ENCODE assay signal across 8 mouse cellular contexts in the genomic region with DNA sequence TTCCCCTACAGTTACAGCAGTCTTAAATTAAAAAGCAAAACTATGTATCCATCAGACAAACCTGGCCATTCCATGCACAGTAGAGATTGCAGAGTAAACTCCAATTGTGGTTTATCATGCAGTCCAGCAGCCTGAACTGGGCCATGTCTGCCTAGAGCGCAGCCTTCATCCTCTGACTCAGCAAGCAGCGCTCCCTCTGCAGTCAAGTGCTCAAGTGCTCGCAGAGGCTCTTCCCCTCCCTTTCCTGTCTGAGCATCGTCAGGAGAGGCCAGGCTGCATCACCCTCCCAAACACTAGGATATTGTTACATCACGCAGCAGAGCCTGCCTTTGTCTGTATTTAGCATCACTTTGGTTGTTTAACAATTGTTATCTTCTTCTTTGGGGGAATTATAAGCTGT. TPM values are rescaled to one million over a fixed set of nuclear protein-coding genes. Genes with fewer than 3 reads are reported as not detected.
A peak's percentile ranks its signal among the peaks of the same experiment; 100 is the strongest.
DNase-seq lines count a peak whose midpoint lies in the region; ATAC-seq lines count a peak whose summit lies in the region.

No protein-coding gene starts in this region.

- no peak overlapping the region for H3K4me2 ChIP-seq in forebrain, embryonic 12.5 days
- no peak overlapping the region for H3K4me2 ChIP-seq in intestine, embryonic 16.5 days (ENCODE audit: low read depth, low read length)
- peak overlapping the region; percentile 0; the same call in 1 of the 2 replicates for H3K4me2 ChIP-seq in midbrain, embryonic 13.5 days (replicated peaks)

- H3K36me3 ChIP-seq in forebrain, embryonic 12.5 days (replicated peaks): peaks cover 5% of the 10 kb centered on the region
- no peaks in the 10 kb centered on the region for H3K36me3 ChIP-seq in intestine, embryonic 16.5 days (ENCODE audit: control insufficient read depth, insufficient read depth, low read length)
- H3K36me3 ChIP-seq in midbrain, embryonic 13.5 days: no peaks in the 10 kb centered on the region

- peak; percentile 93 for ATAC-seq in cerebellum, adult (ENCODE audit: insufficient number of reproducible peaks, low FRiP score, low TSS enrichment)
- ATAC-seq in forebrain, embryonic 12.5 days (ENCODE audit: low FRiP score): peak; percentile 82
- ATAC-seq in intestine, embryonic 16.5 days: peak; percentile 68
- ATAC-seq in midbrain, embryonic 13.5 days: peak; percentile 91

- no peak overlapping the region for H3K9ac ChIP-seq in forebrain, embryonic 12.5 days
- H3K9ac ChIP-seq in intestine, embryonic 16.5 days (ENCODE audit: low read depth, low read length): no peak overlapping the region
- 0 out of 2 replicates have a peak overlapping the region, but pooled peaks have one; percentile 2 for H3K9ac ChIP-seq in midbrain, embryonic 13.5 days (replicated peaks)

- no peaks in the 10 kb centered on the region for H3K27me3 ChIP-seq in forebrain, embryonic 12.5 days
- no peaks in the 10 kb centered on the region for H3K27me3 ChIP-seq in intestine, embryonic 16.5 days (replicated peaks; ENCODE audit: control insufficient read depth, insufficient read depth, low read length)
- no peaks in the 10 kb centered on the region for H3K27me3 ChIP-seq in midbrain, embryonic 13.5 days

- no peak overlapping the region for H3K4me3 ChIP-seq in forebrain, embryonic 12.5 days (replicated peaks)
- no peak overlapping the region for H3K4me3 ChIP-seq in intestine, embryonic 16.5 days (ENCODE audit: low read length)
- no peak overlapping the region for H3K4me3 ChIP-seq in midbrain, embryonic 13.5 days (replicated peaks)

- H3K4me1 ChIP-seq in forebrain, embryonic 12.5 days: peaks cover 61% of the 10 kb centered on the region
- H3K4me1 ChIP-seq in intestine, embryonic 16.5 days (ENCODE audit: control insufficient read depth, insufficient read depth, low read length): peaks cover 41% of the 10 kb centered on the region
- peaks cover 58% of the 10 kb centered on the region for H3K4me1 ChIP-seq in midbrain, embryonic 13.5 days (replicated peaks)

- H3K9me3 ChIP-seq in forebrain, embryonic 12.5 days: 0 out of 2 replicates have a peak, but pooled peaks cover 3% of the 10 kb centered on the region
- no peaks in the 10 kb centered on the region for H3K9me3 ChIP-seq in intestine, embryonic 16.5 days (ENCODE audit: control insufficient read depth, low read length)
- no peaks in the 10 kb centered on the region for H3K9me3 ChIP-seq in midbrain, embryonic 13.5 days

- peak overlapping the region; percentile 85 for H3K27ac ChIP-seq in forebrain, embryonic 12.5 days
- no peak overlapping the region for H3K27ac ChIP-seq in intestine, embryonic 16.5 days (ENCODE audit: low read length)
- peak overlapping the region; percentile 71 for H3K27ac ChIP-seq in midbrain, embryonic 13.5 days

- 4% methylated on average over 5 of the region's 5 CpGs for WGBS in forebrain, embryonic 12.5 days
- 7% methylated on average over 5 of the region's 5 CpGs for WGBS in intestine, embryonic 16.5 days
- WGBS in midbrain, embryonic 13.5 days: 3% methylated on average over 5 of the region's 5 CpGs

- DNase-seq in cerebellum, postnatal 4 days (ENCODE audit: low spot score in 2 of 2): no peak
- peak; percentile 70 for DNase-seq in right cerebral cortex, adult 18-20 months
- DNase-seq in right cerebral cortex, postnatal 25 days: no peak
- DNase-seq in ovary, postnatal 14 days (ENCODE audit: low spot score): no peak

RNA-seq across cellular contexts. Expression of a gene that starts 25.5 kb away (rescaled TPM):
- 55.8 and 59.7 TPM in 2 replicates for polyA plus RNA-seq in forebrain, embryonic 12.5 days (2016; fragmentation: Nextera tagmentation; extraction: Ambion mirVana)
- 7.4 and 7.7 TPM in 2 replicates for polyA plus RNA-seq in intestine, embryonic 16.5 days (2015; fragmentation: Nextera tagmentation; extraction: Ambion mirVana)
- polyA plus RNA-seq in midbrain, embryonic 13.5 days (2015; fragmentation: Nextera tagmentation; extraction: Ambion mirVana): 51.7 and 54.4 TPM in 2 replicates
